Mouse (Mus musculus) CH12.LX (cell line): ENCODE measurements around the gene Chd2. TPM values are rescaled to one million over a fixed set of nuclear protein-coding genes. Genes with fewer than 3 reads are reported as not detected.

Experiments
- DNase-seq: peaks from one replicate; pipeline ENCODE4 v3.0.0-alpha.2; 2013; ENCODE audit errors: extremely low read depth
- H3K27ac ChIP-seq: 2 replicates; pipeline ENCODE4 v1.5.1; 2012; ENCODE audit warnings: low read depth, mild to moderate bottlenecking, control low read depth, moderate library complexity; ENCODE audit not compliant: insufficient read depth
- H3K27me3 ChIP-seq: replicated peaks from 2 replicates; pipeline ENCODE3; 2012; ENCODE audit warnings: inconsistent platforms
- H3K36me3 ChIP-seq, 2 experiments: replicated peaks in 1 of 2; 2 replicates each; pipeline versions ENCODE3 to v1.6.1; 2012; ENCODE audit warnings: inconsistent platforms in 1 of 2, low read length in 1 of 2, mild to moderate bottlenecking in 1 of 2, mixed read lengths in 1 of 2, moderate library complexity in 1 of 2; ENCODE audit not compliant: control insufficient read depth in 1 of 2, insufficient read depth in 1 of 2
- H3K4me1 ChIP-seq, 2 experiments: 2 replicates each; pipeline ENCODE4 v1.6.1; 2012; ENCODE audit warnings: inconsistent platforms in 1 of 2, moderate library complexity in 1 of 2; ENCODE audit not compliant: insufficient read depth in 2 of 2, control insufficient read depth in 1 of 2
- H3K4me2 ChIP-seq: 2 replicates; pipeline ENCODE4 v1.6.1; 2012; ENCODE audit warnings: low read depth, mild to moderate bottlenecking, control low read depth; ENCODE audit not compliant: poor library complexity, insufficient read depth, severe bottlenecking
- H3K4me3 ChIP-seq, 3 experiments: fragments of 150-350 bp in 1 of 3; sonication (generic) in 1 of 3; replicated peaks in 1 of 3; 2 replicates each; pipeline versions ENCODE3 to v1.5.1; 2011 to 2012; ENCODE audit warnings: low read depth in 2 of 3, low read length in 2 of 3, mild to moderate bottlenecking in 2 of 3, moderate library complexity in 2 of 3, control low read depth in 1 of 3, improper control_type of control experiment in 1 of 3, inconsistent platforms in 1 of 3, mixed read lengths in 1 of 3; ENCODE audit not compliant: poor library complexity in 1 of 3
- H3K79me2 ChIP-seq: replicated peaks from 2 replicates; pipeline ENCODE4 v1.6.1; 2012; ENCODE audit warnings: mild to moderate bottlenecking, moderate library complexity; ENCODE audit not compliant: control insufficient read depth, poor library complexity, insufficient read depth, severe bottlenecking; ENCODE audit errors: extremely low read depth
- H3K9ac ChIP-seq: 2 replicates; pipeline ENCODE4 v1.6.1; 2012; ENCODE audit warnings: low read depth, mild to moderate bottlenecking, control low read depth, moderate library complexity; ENCODE audit not compliant: insufficient read depth
- H3K9me3 ChIP-seq: replicated peaks from 2 replicates; pipeline ENCODE3; 2012; ENCODE audit warnings: low read length, inconsistent platforms, mixed read lengths
- BHLHE40 ChIP-seq: IDR thresholded peaks from 2 replicates; pipeline ENCODE4 v1.6.1; 2011; ENCODE audit warnings: mild to moderate bottlenecking, low read depth, low read length, improper control_type of control experiment
- CHD1 ChIP-seq: IDR thresholded peaks from 2 replicates; pipeline ENCODE4 v1.6.1; 2012; ENCODE audit warnings: low read depth, low read length, improper control_type of control experiment, inconsistent platforms
- CHD2 ChIP-seq: IDR thresholded peaks from 2 replicates; pipeline ENCODE4 v1.6.1; 2011; ENCODE audit warnings: low read length, improper control_type of control experiment
- E2F4 ChIP-seq: IDR thresholded peaks from 2 replicates; pipeline ENCODE4 v1.6.1; 2011; ENCODE audit warnings: low read depth, low read length, improper control_type of control experiment; ENCODE audit not compliant: insufficient replicate concordance
- EP300 ChIP-seq: IDR thresholded peaks from 2 replicates; pipeline ENCODE4 v1.6.1; 2011; ENCODE audit warnings: low read length, improper control_type of control experiment
- GABPA ChIP-seq: IDR thresholded peaks from 2 replicates; pipeline ENCODE4 v1.6.1; 2012; ENCODE audit warnings: low read depth, low read length, improper control_type of control experiment, inconsistent platforms; ENCODE audit not compliant: insufficient replicate concordance
- HCFC1 ChIP-seq: IDR thresholded peaks from 2 replicates; pipeline ENCODE4 v1.6.1; 2012; ENCODE audit warnings: low read depth, mild to moderate bottlenecking, inconsistent platforms, low read length, improper control_type of control experiment
- IRF4 ChIP-seq: IDR thresholded peaks from 2 replicates; pipeline ENCODE4 v1.6.1; 2014; ENCODE audit warnings: low read depth, mild to moderate bottlenecking, inconsistent platforms, low read length, improper control_type of control experiment
- JUN ChIP-seq: IDR thresholded peaks from 2 replicates; pipeline ENCODE4 v1.6.1; 2011; ENCODE audit warnings: low read depth, mild to moderate bottlenecking, low read length, improper control_type of control experiment, moderate library complexity; ENCODE audit not compliant: insufficient read depth
- JUND ChIP-seq: conservative IDR thresholded peaks from 2 replicates; pipeline ENCODE4 v1.6.1; 2011; ENCODE audit warnings: low read depth, low read length, improper control_type of control experiment
- MAFK ChIP-seq: IDR thresholded peaks from 2 replicates; pipeline ENCODE4 v1.6.1; 2011; ENCODE audit warnings: low read length, improper control_type of control experiment; ENCODE audit not compliant: insufficient replicate concordance
- MAX ChIP-seq: IDR thresholded peaks from 2 replicates; pipeline ENCODE4 v1.6.1; 2011; ENCODE audit warnings: low read length, improper control_type of control experiment
- MEF2A ChIP-seq: IDR thresholded peaks from 2 replicates; pipeline ENCODE4 v1.6.1; 2014; ENCODE audit warnings: low read depth, mild to moderate bottlenecking, inconsistent platforms, low read length, improper control_type of control experiment, borderline replicate concordance
- MXI1 ChIP-seq: IDR thresholded peaks from 2 replicates; pipeline ENCODE4 v1.6.1; 2011; ENCODE audit warnings: mild to moderate bottlenecking, low read depth, low read length, improper control_type of control experiment
- MYC ChIP-seq: IDR thresholded peaks from 2 replicates; pipeline ENCODE4 v1.6.1; 2011; ENCODE audit warnings: low read depth, mild to moderate bottlenecking, improper control_type of control experiment, low read length
- NRF1 ChIP-seq: IDR thresholded peaks from 2 replicates; pipeline ENCODE4 v1.6.1; 2014; ENCODE audit warnings: low read depth, mild to moderate bottlenecking, inconsistent platforms, low read length, improper control_type of control experiment, moderate library complexity
- PAX5 ChIP-seq: IDR thresholded peaks from 2 replicates; pipeline ENCODE4 v1.6.1; 2012; ENCODE audit warnings: low read length, inconsistent platforms, mixed read lengths
- POLR2A ChIP-seq: IDR thresholded peaks from 2 replicates; pipeline ENCODE4 v1.6.1; 2011; ENCODE audit warnings: low read depth, mild to moderate bottlenecking, improper control_type of control experiment, low read length
- POLR2AphosphoS2 ChIP-seq: IDR thresholded peaks from 2 replicates; pipeline ENCODE4 v1.6.1; 2011; ENCODE audit warnings: low read depth, low read length, improper control_type of control experiment
- RCOR1 ChIP-seq: conservative IDR thresholded peaks from 2 replicates; pipeline ENCODE4 v1.6.1; 2012; ENCODE audit warnings: low read depth, mild to moderate bottlenecking, inconsistent platforms, low read length, improper control_type of control experiment
- SIN3A ChIP-seq: IDR thresholded peaks from 2 replicates; pipeline ENCODE4 v1.6.1; 2012; ENCODE audit warnings: low read length, improper control_type of control experiment, inconsistent platforms
- SMC3 ChIP-seq: IDR thresholded peaks from 2 replicates; pipeline ENCODE4 v1.6.1; 2011; ENCODE audit warnings: low read depth, low read length, improper control_type of control experiment
- UBTF ChIP-seq: IDR thresholded peaks from 2 replicates; pipeline ENCODE4 v1.6.1; 2012; ENCODE audit warnings: low read depth, mild to moderate bottlenecking, inconsistent platforms, low read length, improper control_type of control experiment, moderate library complexity
- USF1 ChIP-seq: IDR thresholded peaks from 2 replicates; pipeline ENCODE4 v1.6.1; 2014; ENCODE audit warnings: low read depth, mild to moderate bottlenecking, inconsistent platforms, low read length, improper control_type of control experiment
- ZKSCAN1 ChIP-seq: IDR thresholded peaks from 2 replicates; pipeline ENCODE4 v1.6.1; 2012; ENCODE audit warnings: low read depth, inconsistent platforms, low read length, improper control_type of control experiment, borderline replicate concordance
- dilution Hi-C: fragments of 300-500 bp; cut with MboI; formaldehyde crosslinking; loops from 2 replicates; pipeline ENCODE4 v1.14.3; 2020; ENCODE audit warnings: low sequenced_read_pairs; ENCODE audit not compliant: extremely low pct_unique_long_range_greater_than_20kb, extremely low pct_ligation_motif_present
- in situ Hi-C: fragments of 300-500 bp; cut with MboI; formaldehyde crosslinking; loops from 3 replicates; pipeline ENCODE4 v1.14.3; 2019; ENCODE audit warnings: low sequenced_read_pairs, low pct_ligation_motif_present, low pct_unique_long_range_greater_than_20kb, mixed read lengths
- polyA plus RNA-seq: library from polyadenylated mRNA; unstranded; fragments of >175 nt; gene quantifications from 2 replicates; pipeline ENCODE4 v1.2.1, GENCODE M21; 2012; ENCODE audit warnings: low read depth; ENCODE audit not compliant: insufficient read length
- total RNA-seq, 2 experiments: library from RNA; depleted of rRNA; stranded (reverse); fragments of 300-350 nt in 1 of 2; fragments of >200 nt in 1 of 2; gene quantifications; 2 replicates each; pipeline ENCODE4 v1.2.3; 2012 to 2014

Chd2 gene
- total and polyA plus RNA-seq, 3 experiments = 23.2 to 39.3 (median 30.9) TPM

DNA sequence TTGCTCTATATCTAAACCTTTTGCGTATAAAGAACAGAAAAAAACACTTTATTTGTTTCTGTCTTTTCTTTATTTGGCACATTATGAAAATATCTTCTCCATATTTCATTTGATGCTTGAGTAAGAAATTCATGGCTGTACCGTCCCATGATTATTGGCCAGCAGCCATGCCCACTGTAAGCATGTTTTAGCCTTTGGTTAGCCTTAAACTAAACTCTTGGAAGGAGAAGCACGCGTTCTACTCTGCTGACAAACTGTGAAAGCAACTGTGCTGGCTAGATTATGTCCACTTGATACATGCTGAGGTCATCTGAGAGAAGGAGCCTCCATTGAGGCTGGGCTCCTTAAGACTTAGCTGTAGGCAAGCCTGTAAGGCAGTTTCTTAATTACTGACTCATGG, 99.4 kb downstream of the Chd2 start:
- in situ Hi-C loops (loop anchor here (5.0 kb wide), 1 partner anchor 185 kb away; no protein-coding TSS in a partner anchor), dilution Hi-C loops (no loop called here)
- no peaks in the 10 kb centered on the region for H3K27me3 ChIP-seq
- H3K27ac ChIP-seq = no peak overlapping the region
- no peak overlapping the region for H3K4me3 ChIP-seq
- no peak overlapping the region for H3K9ac ChIP-seq
- H3K9me3 ChIP-seq = no peaks in the 10 kb centered on the region
- H3K36me3 ChIP-seq = peaks cover 84 to 97% of the 10 kb centered on the region in 2 experiments
- H3K4me1 ChIP-seq = no peaks in the 10 kb centered on the region
- no peaks in the 10 kb centered on the region; the same call in 1 of the 2 replicates for H3K79me2 ChIP-seq
- no peak overlapping the region for H3K4me2 ChIP-seq
- no peak for DNase-seq
- TF ChIP-seq NRF1 (no peak), SIN3A (no peak), IRF4 (no peak), GABPA (no peak), POLR2AphosphoS2 (no peak), HCFC1 (no peak), SMC3 (no peak), MEF2A (no peak), ZKSCAN1 (no peak), E2F4 (no peak), POLR2A (no peak), MAX (no peak), EP300 (no peak), MXI1 (no peak), RCOR1 (no peak), CHD1 (no peak), JUND (no peak), JUN (no peak), MYC (no peak)

DNA sequence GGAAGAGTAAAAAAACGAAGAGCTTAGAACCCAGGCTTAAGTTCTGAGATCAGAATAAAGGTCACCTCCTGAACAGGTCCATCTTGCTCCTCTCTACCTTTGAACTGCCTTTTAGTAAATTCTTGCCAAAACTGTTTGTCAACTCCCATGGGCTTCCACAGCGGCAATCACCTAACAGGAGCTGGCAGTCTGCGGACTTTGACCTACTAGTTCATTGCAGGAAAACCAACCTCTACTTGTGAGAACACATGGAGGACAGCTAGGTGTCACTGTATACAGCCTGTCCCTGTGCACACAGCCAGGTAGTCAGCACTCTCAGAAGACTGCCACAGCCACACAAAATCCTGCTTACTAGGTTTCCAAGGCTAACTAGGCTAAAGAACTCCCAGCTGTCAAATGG, 99.8 kb downstream of the Chd2 start:
- Histone ChIP-seq H3K4me2 (no peak overlapping the region), H3K4me3 (no peak overlapping the region), H3K4me1 (no peaks in the 10 kb centered on the region), H3K27me3 (no peaks in the 10 kb centered on the region), H3K36me3 (peaks cover 83 to 97% of the 10 kb centered on the region in 2 experiments), H3K9ac (no peak overlapping the region), H3K79me2 (no peaks in the 10 kb centered on the region; the same call in 1 of the 2 replicates), H3K9me3 (no peaks in the 10 kb centered on the region), H3K27ac (no peak overlapping the region)
- in situ Hi-C loops (loop anchor here (5.0 kb wide), 1 partner anchor 185 kb away; no protein-coding TSS in a partner anchor), dilution Hi-C loops (no loop called here)
- DNase-seq = no peak
- TF ChIP-seq IRF4 (no peak), USF1 (no peak), GABPA (no peak), UBTF (no peak), MAFK (no peak), BHLHE40 (no peak), PAX5 (no peak), MYC (no peak), POLR2AphosphoS2 (no peak), EP300 (no peak), MXI1 (no peak), NRF1 (no peak), CHD2 (no peak), MAX (no peak)
